Mouse (Mus musculus): ENCODE data around the gene Ptprs. TPM values are rescaled to one million over a fixed set of nuclear protein-coding genes. Genes with fewer than 3 reads are reported as not detected.

Ptprs gene
- polyA plus RNA-seq, 1 experiment from 2014 or later = 83.2 TPM

- no peaks in the 10 kb centered on the region for H3K9me3 ChIP-seq (replicated peaks)
- H3K27ac ChIP-seq = peak overlapping the region; percentile 89
- H3K27me3 ChIP-seq (ENCODE audit: low read depth, poor library complexity, severe bottlenecking) = peaks cover 14% of the 10 kb centered on the region
- 27% methylated on average over 3 of the region's 3 CpGs for WGBS
- H3K4me3 ChIP-seq = peak overlapping the region; percentile 70
- peaks cover 22% of the 10 kb centered on the region for H3K4me1 ChIP-seq
- DNase-seq (ENCODE audit: low spot score) = no peak
- H3K36me3 ChIP-seq = peaks cover 80% of the 10 kb centered on the region
Measured at GRCm38 (mm10) chr17:56425941-56426340, 50.3 kb downstream of the Ptprs start.

- Histone ChIP-seq H3K4me1 (peaks cover 22% of the 10 kb centered on the region), H3K27ac (peak overlapping the region; percentile 89), H3K36me3 (peaks cover 83% of the 10 kb centered on the region), H3K27me3 (ENCODE audit: low read depth, poor library complexity, severe bottlenecking) (peaks cover 14% of the 10 kb centered on the region), H3K9me3 (replicated peaks) (no peaks in the 10 kb centered on the region), H3K4me3 (peak overlapping the region; percentile 70)
- peak; percentile 91 for DNase-seq (ENCODE audit: low spot score)
- under 1% methylated on average over 47 of the region's 47 CpGs for WGBS
Measured at GRCm38 (mm10) chr17:56425584-56425914, 50.7 kb downstream of the Ptprs start.

- no peaks in the 10 kb centered on the region for H3K9me3 ChIP-seq (replicated peaks)
- DNase-seq (ENCODE audit: low spot score) = peak; percentile 85
- H3K36me3 ChIP-seq = peaks cover 88% of the 10 kb centered on the region
- peak overlapping the region; percentile 70 for H3K4me3 ChIP-seq
- peaks cover 22% of the 10 kb centered on the region for H3K4me1 ChIP-seq
- peaks cover 14% of the 10 kb centered on the region for H3K27me3 ChIP-seq (ENCODE audit: low read depth, poor library complexity, severe bottlenecking)
- WGBS = 11% methylated on average over 76 of the region's 77 CpGs
- peak overlapping the region; percentile 89 for H3K27ac ChIP-seq
Measured at GRCm38 (mm10) chr17:56424726-56425583, 51.3 kb downstream of the Ptprs start.

- H3K9me3 ChIP-seq (replicated peaks) = no peaks in the 10 kb centered on the region
- H3K4me3 ChIP-seq = no peak overlapping the region
- H3K36me3 ChIP-seq = peaks cover 98% of the 10 kb centered on the region
- WGBS = 95% methylated on average over 2 of the region's 2 CpGs
- no peak overlapping the region for H3K27ac ChIP-seq
- no peaks in the 10 kb centered on the region for H3K27me3 ChIP-seq (ENCODE audit: low read depth, poor library complexity, severe bottlenecking)
- peaks cover 4% of the 10 kb centered on the region for H3K4me1 ChIP-seq
- DNase-seq (ENCODE audit: low spot score) = no peak
Measured at GRCm38 (mm10) chr17:56420022-56420421, 56.3 kb downstream of the Ptprs start.

- DNase-seq (ENCODE audit: low spot score) = no peak
- H3K36me3 ChIP-seq = peaks cover 98% of the 10 kb centered on the region
- H3K4me1 ChIP-seq = no peaks in the 10 kb centered on the region
- H3K4me3 ChIP-seq = no peak overlapping the region
- 94% methylated on average over 12 of the region's 12 CpGs for WGBS
- no peaks in the 10 kb centered on the region for H3K27me3 ChIP-seq (ENCODE audit: low read depth, poor library complexity, severe bottlenecking)
- no peaks in the 10 kb centered on the region for H3K9me3 ChIP-seq (replicated peaks)
- H3K27ac ChIP-seq = no peak overlapping the region
Measured at GRCm38 (mm10) chr17:56418304-56418703, 58.0 kb downstream of the Ptprs start.

- no peaks in the 10 kb centered on the region for H3K27me3 ChIP-seq (ENCODE audit: low read depth, poor library complexity, severe bottlenecking)
- H3K9me3 ChIP-seq (replicated peaks) = no peaks in the 10 kb centered on the region
- 95% methylated on average over 9 of the region's 9 CpGs for WGBS
- H3K4me1 ChIP-seq = peaks cover 5% of the 10 kb centered on the region
- H3K27ac ChIP-seq = no peak overlapping the region
- DNase-seq (ENCODE audit: low spot score) = no peak
- peaks cover 100% of the 10 kb centered on the region for H3K36me3 ChIP-seq
- H3K4me3 ChIP-seq = no peak overlapping the region
Measured at GRCm38 (mm10) chr17:56414785-56415184, 61.5 kb downstream of the Ptprs start.

GRCm38 (mm10) chr17:56413113-56413512 lies 63.2 kb downstream of the Ptprs start:
- no peak overlapping the region for H3K4me3 ChIP-seq
- 84% methylated on average over 13 of the region's 13 CpGs for WGBS

GRCm38 (mm10) chr17:56411437-56411836 lies 64.8 kb downstream of the Ptprs start:
- Histone ChIP-seq H3K4me3 (no peak overlapping the region), H3K4me1 (peaks cover 29% of the 10 kb centered on the region), H3K9me3 (replicated peaks) (no peaks in the 10 kb centered on the region), H3K36me3 (peaks cover 71% of the 10 kb centered on the region), H3K27me3 (ENCODE audit: low read depth, poor library complexity, severe bottlenecking) (no peaks in the 10 kb centered on the region), H3K27ac (no peak overlapping the region)
- 95% methylated on average over 7 of the region's 7 CpGs for WGBS
- DNase-seq (ENCODE audit: low spot score) = no peak

More at GRCm38 (mm10) chr17:56413113-56413512, 63.2 kb downstream of the Ptprs start:
- DNase-seq (ENCODE audit: low spot score) = no peak
- H3K27me3 ChIP-seq (ENCODE audit: low read depth, poor library complexity, severe bottlenecking) = no peaks in the 10 kb centered on the region
- no peak overlapping the region for H3K27ac ChIP-seq
- no peaks in the 10 kb centered on the region for H3K9me3 ChIP-seq (replicated peaks)
- peaks cover 13% of the 10 kb centered on the region for H3K4me1 ChIP-seq
- peaks cover 88% of the 10 kb centered on the region for H3K36me3 ChIP-seq

GRCm38 (mm10) chr17:56409759-56410158 lies 66.5 kb downstream of the Ptprs start:
- H3K4me3 ChIP-seq = no peak overlapping the region
- no peaks in the 10 kb centered on the region for H3K9me3 ChIP-seq (replicated peaks)
- WGBS = 36% methylated on average over 8 of the region's 8 CpGs
- H3K27me3 ChIP-seq (ENCODE audit: low read depth, poor library complexity, severe bottlenecking) = no peaks in the 10 kb centered on the region
- no peak for DNase-seq (ENCODE audit: low spot score)
- peaks cover 60% of the 10 kb centered on the region for H3K36me3 ChIP-seq
- peaks cover 33% of the 10 kb centered on the region for H3K4me1 ChIP-seq
- H3K27ac ChIP-seq = no peak overlapping the region

- DNase-seq (ENCODE audit: low spot score) = no peak
- Histone ChIP-seq H3K4me3 (no peak overlapping the region), H3K36me3 (peaks cover 57% of the 10 kb centered on the region), H3K4me1 (peaks cover 33% of the 10 kb centered on the region), H3K27me3 (ENCODE audit: low read depth, poor library complexity, severe bottlenecking) (no peaks in the 10 kb centered on the region), H3K27ac (no peak overlapping the region), H3K9me3 (replicated peaks) (no peaks in the 10 kb centered on the region)
- 58% methylated on average over 13 of the region's 13 CpGs for WGBS
Measured at GRCm38 (mm10) chr17:56408965-56409625, 67.2 kb downstream of the Ptprs start.

GRCm38 (mm10) chr17:56407379-56407778 lies 68.9 kb downstream of the Ptprs start:
- no peaks in the 10 kb centered on the region for H3K27me3 ChIP-seq (ENCODE audit: low read depth, poor library complexity, severe bottlenecking)
- H3K27ac ChIP-seq = peak overlapping the region; percentile 66
- no peaks in the 10 kb centered on the region for H3K9me3 ChIP-seq (replicated peaks)
- H3K4me1 ChIP-seq = peaks cover 33% of the 10 kb centered on the region
- H3K4me3 ChIP-seq = no peak overlapping the region
- peak; percentile 49 for DNase-seq (ENCODE audit: low spot score)
- 46% methylated on average over 8 of the region's 8 CpGs for WGBS
- peaks cover 57% of the 10 kb centered on the region for H3K36me3 ChIP-seq

GRCm38 (mm10) chr17:56406878-56407277 lies 69.4 kb downstream of the Ptprs start:
- H3K36me3 ChIP-seq = peaks cover 57% of the 10 kb centered on the region
- no peak for DNase-seq (ENCODE audit: low spot score)
- no peaks in the 10 kb centered on the region for H3K9me3 ChIP-seq (replicated peaks)
- 68% methylated on average over 4 of the region's 4 CpGs for WGBS
- H3K27ac ChIP-seq = peak overlapping the region; percentile 66; the same call in 1 of the 2 replicates
- H3K4me3 ChIP-seq = no peak overlapping the region
- H3K27me3 ChIP-seq (ENCODE audit: low read depth, poor library complexity, severe bottlenecking) = no peaks in the 10 kb centered on the region
- H3K4me1 ChIP-seq = peaks cover 33% of the 10 kb centered on the region

Measured in limb, embryonic 10.5 days (tissue).